Mouse (Mus musculus) thymus, postnatal 36 days (tissue): ENCODE measurements around the gene Tceanc2.
"Not testable (repeated sequence)": the region's sequence is repeated elsewhere in the genome, so short reads cannot be mapped to it uniquely, and the experiment has no call there.

Experiments used
- DNase-seq, 2 experiments: peaks; one replicate each; pipeline ENCODE4 v3.0.0; 2022; ENCODE audit warnings: mixed read lengths in 2 of 2

Tceanc2 gene

GRCm38 (mm10) chr4:107126389-107126788 lies 52.5 kb downstream of the Tceanc2 start:
- no peak for DNase-seq

GRCm38 (mm10) chr4:107125101-107125500 lies 53.8 kb downstream of the Tceanc2 start:
- no peak for DNase-seq

- no peak for DNase-seq
Measured at GRCm38 (mm10) chr4:107124376-107124775, 54.5 kb downstream of the Tceanc2 start.

- DNase-seq, result no peak
Measured at GRCm38 (mm10) chr4:107121165-107121943, 57.6 kb downstream of the Tceanc2 start.

GRCm38 (mm10) chr4:107120676-107121075 lies 58.2 kb downstream of the Tceanc2 start:
- no peak for DNase-seq

- no peak for DNase-seq
Measured at GRCm38 (mm10) chr4:107119056-107119455, 59.9 kb downstream of the Tceanc2 start.

- DNase-seq, result no peak
Measured at GRCm38 (mm10) chr4:107117741-107118385, 61.1 kb downstream of the Tceanc2 start.

GRCm38 (mm10) chr4:107114278-107114677 lies 64.6 kb downstream of the Tceanc2 start:
- DNase-seq, result no peak

GRCm38 (mm10) chr4:107109181-107109580 lies 69.7 kb downstream of the Tceanc2 start:
- DNase-seq, result not testable (repeated sequence)

GRCm38 (mm10) chr4:107108291-107108731 lies 70.6 kb downstream of the Tceanc2 start:
- no peak for DNase-seq

- no peak for DNase-seq
Measured at GRCm38 (mm10) chr4:107106777-107107176, 72.1 kb downstream of the Tceanc2 start.

GRCm38 (mm10) chr4:107102220-107102619 lies 76.7 kb downstream of the Tceanc2 start:
- DNase-seq, result no peak

- no peak for DNase-seq
Measured at GRCm38 (mm10) chr4:107098791-107099525, 80.0 kb downstream of the Tceanc2 start.

- DNase-seq, result no peak
Measured at GRCm38 (mm10) chr4:107098375-107098774, 80.5 kb downstream of the Tceanc2 start.

- no peak for DNase-seq
Measured at GRCm38 (mm10) chr4:107097871-107098270, 81.0 kb downstream of the Tceanc2 start.

- no peak for DNase-seq
Measured at GRCm38 (mm10) chr4:107096841-107097373, 82.0 kb downstream of the Tceanc2 start, which contains the start of gene Cdcp2. TSS of gene Cdcp2 (plus strand) at chr4:107096891.

GRCm38 (mm10) chr4:107096043-107096442 lies 82.9 kb downstream of the Tceanc2 start:
- no peak for DNase-seq

GRCm38 (mm10) chr4:107094484-107095187 lies 84.3 kb downstream of the Tceanc2 start:
- DNase-seq, result no peak

- DNase-seq, result no peak
Measured at GRCm38 (mm10) chr4:107091696-107092095, 87.2 kb downstream of the Tceanc2 start.

GRCm38 (mm10) chr4:107084858-107085257 lies 94.1 kb downstream of the Tceanc2 start:
- no peak for DNase-seq

GRCm38 (mm10) chr4:107084343-107084742 lies 94.6 kb downstream of the Tceanc2 start:
- DNase-seq, result no peak
